Mouse (Mus musculus) heart, adult 2 months (tissue): Measurements from ENCODE around the gene Lmf2. TPM values are rescaled to one million over a fixed set of nuclear protein-coding genes. Genes with fewer than 3 reads are reported as not detected.

Source experiments
- DNase-seq, 2 experiments: peaks; one replicate each; pipeline ENCODE4 v3.0.0; 2021
- H3K27ac ChIP-seq: fragments of 200-600 bp; 2 replicates; pipeline ENCODE4 v1.8.1; 2022
- H3K27me3 ChIP-seq: fragments of 200-500 bp; 2 replicates; pipeline ENCODE4 v1.6.1; 2012; ENCODE audit warnings: mild to moderate bottlenecking, low read length, inconsistent platforms, mixed read lengths; ENCODE audit not compliant: control insufficient read depth, insufficient read depth
- H3K36me3 ChIP-seq: fragments of 200-500 bp; 2 replicates; pipeline ENCODE4 v1.6.1; 2012; ENCODE audit warnings: low read length, inconsistent platforms; ENCODE audit not compliant: control insufficient read depth, insufficient read depth
- H3K4me1 ChIP-seq: fragments of 200-500 bp; 2 replicates; pipeline ENCODE4 v1.6.1; 2011; ENCODE audit warnings: low read length; ENCODE audit not compliant: control insufficient read depth, insufficient read depth
- H3K4me3 ChIP-seq: fragments of 200-600 bp; 2 replicates; pipeline ENCODE4 v1.8.1; 2022
- H3K79me2 ChIP-seq: fragments of 200-500 bp; replicated peaks from 2 replicates; pipeline ENCODE4 v1.6.1; 2012; ENCODE audit warnings: mild to moderate bottlenecking, inconsistent platforms, low read length, moderate library complexity, mixed read lengths; ENCODE audit not compliant: control insufficient read depth, insufficient read depth
- H3K9ac ChIP-seq: fragments of 200-500 bp; 2 replicates; pipeline ENCODE4 v1.6.1; 2012; ENCODE audit warnings: low read depth, mild to moderate bottlenecking, control low read depth, inconsistent platforms, low read length, mixed read lengths
- CTCF ChIP-seq: fragments of 200-600 bp; IDR thresholded peaks from 2 replicates; pipeline ENCODE4 v1.8.1; 2022; ENCODE audit warnings: antibody characterized with exemption, mild to moderate bottlenecking, moderate library complexity
- EP300 ChIP-seq: fragments of 200-500 bp; IDR thresholded peaks from 2 replicates; pipeline ENCODE4 v1.6.1; 2011; ENCODE audit warnings: low read depth, low read length, control low read depth; ENCODE audit not compliant: insufficient read depth
- POLR2A ChIP-seq: fragments of 200-500 bp; IDR thresholded peaks from 2 replicates; pipeline ENCODE4 v1.6.1; 2011; ENCODE audit warnings: mild to moderate bottlenecking, low read depth, low read length, control low read depth; ENCODE audit not compliant: insufficient read depth
- WGBS: fragments of 180-500 bp; shearing (Covaris S2); methylation state at CpG from one replicate; pipeline ENCODE4 v1.1.7; 2018; 5-methylcytosine and 5-hydroxymethylcytosine counted together
- intact Hi-C: fragments of 180-260 bp; cut with DNase I; formaldehyde crosslinking; loops from one replicate; pipeline ENCODE4 v1.15.1; 2025
- polyA plus RNA-seq: library from polyadenylated mRNA; depleted of rRNA; stranded (reverse); fragments of >200 nt; gene quantifications from 2 replicates; pipeline ENCODE4 v1.2.3, GENCODE M21; 2012
- total RNA-seq, 2 experiments: library from RNA; stranded (reverse); gene quantifications; 2 replicates each; pipeline ENCODE4 v1.2.3; 2021

Gene Lmf2
- total and polyA plus RNA-seq, 3 experiments = 25.7 to 33.3 (median 26.1) TPM

DNA sequence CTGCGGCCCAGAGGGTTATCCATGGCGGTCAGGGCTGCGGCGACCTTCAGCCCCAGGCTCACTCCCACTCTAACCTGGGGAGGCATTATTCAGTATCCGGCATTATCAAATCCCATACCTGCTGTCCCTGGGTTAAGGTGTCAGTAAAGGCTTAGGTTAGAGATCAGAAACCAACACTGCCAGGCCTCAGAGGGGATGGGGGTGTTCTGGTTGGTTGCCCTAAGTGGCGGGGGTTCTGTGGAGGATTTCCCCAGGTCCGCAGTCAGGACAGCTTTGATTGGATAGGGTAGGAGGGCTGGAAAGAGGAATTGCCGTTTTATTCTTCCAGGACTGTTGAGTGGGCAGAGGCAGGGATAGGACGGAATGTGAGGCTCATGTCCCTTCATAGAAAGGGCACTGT lies 18.9 kb upstream of the Lmf2 start:
- Histone ChIP-seq H3K9ac (peak overlapping the region; percentile 59), H3K79me2 (no peaks in the 10 kb centered on the region), H3K27ac (peak overlapping the region; percentile 99), H3K27me3 (0 out of 2 replicates have a peak, but pooled peaks cover 2% of the 10 kb centered on the region), H3K4me1 (peaks cover 7% of the 10 kb centered on the region), H3K36me3 (no peaks in the 10 kb centered on the region), H3K4me3 (peak overlapping the region; percentile 63)
- TF ChIP-seq CTCF (no peak; the same call in 1 of the 2 replicates), POLR2A (no peak), EP300 (no peak)
- DNase-seq = no peak
- WGBS = 44% methylated on average over 9 of the region's 9 CpGs
- intact Hi-C loops = loop anchor here (2.0 to 10.0 kb wide), 3 partner anchors 54 to 230 kb away; partner anchors contain the start of genes C730034F03Rik, Chkb, Gm44502 and Mapk11

GRCm38 (mm10) chr15:89373762-89374248 lies 18.3 kb upstream of the Lmf2 start, which contains the start of gene Sco2:
Sco2 (minus strand) TSS chr15:89373846.
- Histone ChIP-seq H3K27ac (peak within 1 kb of the TSS; percentile 99), H3K36me3 (no peaks in the 10 kb centered on the region), H3K79me2 (no peaks in the 10 kb centered on the region), H3K9ac (peak within 1 kb of the TSS; percentile 73), H3K4me3 (peak within 1 kb of the TSS; percentile 63), H3K4me1 (peaks cover 7% of the 10 kb centered on the region), H3K27me3 (0 out of 2 replicates have a peak, but pooled peaks cover 2% of the 10 kb centered on the region)
- intact Hi-C loops = loop anchor here (2.0 to 10.0 kb wide), 4 partner anchors 19 to 229 kb away; partner anchors contain the start of genes C730034F03Rik, Chkb, Gm44502 and Lmf2
- under 1% methylated on average over 42 of the region's 42 CpGs for WGBS
- peak; percentile 85 for TF ChIP-seq POLR2A
- TF ChIP-seq CTCF = peak; percentile 93
- TF ChIP-seq EP300 = peak; percentile 17; the same call in 1 of the 2 replicates
- DNase-seq = peak; percentile 92 to 95

- Histone ChIP-seq H3K36me3 (no peaks in the 10 kb centered on the region), H3K27me3 (0 out of 2 replicates have a peak, but pooled peaks cover 2% of the 10 kb centered on the region), H3K9ac (peak overlapping the region; percentile 73), H3K4me3 (peak overlapping the region; percentile 63), H3K4me1 (peaks cover 7% of the 10 kb centered on the region), H3K27ac (peak overlapping the region; percentile 99), H3K79me2 (no peaks in the 10 kb centered on the region)
- peak; percentile 78 for TF ChIP-seq CTCF
- TF ChIP-seq POLR2A = no peak
- WGBS = 2% methylated on average over 35 of the region's 35 CpGs
- intact Hi-C loops = loop anchor here (2.0 to 10.0 kb wide), 2 partner anchors 18 to 228 kb away; partner anchors contain the start of genes Lmf2, Mapk11, Mapk12 and Ncaph2
- DNase-seq = peak; percentile 89
Observed at GRCm38 (mm10) chr15:89373027-89373761, 17.7 kb upstream of the Lmf2 start.

- H3K4me1 ChIP-seq = peaks cover 7% of the 10 kb centered on the region
- H3K4me3 ChIP-seq = no peak overlapping the region
- no peaks in the 10 kb centered on the region for H3K79me2 ChIP-seq
- DNase-seq = peak in 1 of 2 experiments; percentile 23
- H3K27ac ChIP-seq = peak overlapping the region; percentile 7; the same call in 1 of the 2 replicates
- H3K27me3 ChIP-seq = 0 out of 2 replicates have a peak, but pooled peaks cover 1% of the 10 kb centered on the region
- H3K9ac ChIP-seq = peak overlapping the region; percentile 73
- TF ChIP-seq CTCF = no peak
- no peak for TF ChIP-seq EP300
- TF ChIP-seq POLR2A = no peak
- H3K36me3 ChIP-seq = no peaks in the 10 kb centered on the region
- 80% methylated on average over 7 of the region's 7 CpGs for WGBS
- intact Hi-C loops = loop anchor here (2.0 to 10.0 kb wide), 2 partner anchors 18 to 228 kb away; partner anchors contain the start of genes Lmf2, Mapk11, Mapk12 and Ncaph2
Observed at GRCm38 (mm10) chr15:89372536-89372935, 17.1 kb upstream of the Lmf2 start.

DNA sequence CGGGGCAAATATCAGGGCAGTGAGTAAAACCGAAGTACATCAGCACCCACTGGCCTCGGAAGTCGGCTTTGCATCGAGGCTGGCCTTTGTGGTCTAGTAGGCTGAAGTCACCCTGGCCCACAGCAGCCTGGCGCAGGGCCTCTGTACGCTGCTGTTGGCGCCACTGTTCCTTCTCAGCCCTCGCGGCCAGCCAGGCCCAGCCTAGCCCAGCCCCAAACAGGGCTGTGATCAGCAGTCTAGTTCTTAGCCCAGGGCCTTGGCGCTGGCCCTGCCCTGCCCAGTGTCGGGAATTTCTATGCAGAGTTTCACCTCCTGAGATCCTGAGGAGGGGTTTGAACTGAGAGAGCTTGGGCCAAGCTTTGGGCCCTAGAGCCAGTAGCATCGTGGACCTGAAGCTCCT lies 16.6 kb upstream of the Lmf2 start:
- no peaks in the 10 kb centered on the region for H3K27me3 ChIP-seq
- peaks cover 7% of the 10 kb centered on the region for H3K4me1 ChIP-seq
- H3K4me3 ChIP-seq = no peak overlapping the region
- no peaks in the 10 kb centered on the region for H3K36me3 ChIP-seq
- peak in 1 of 2 experiments; percentile 17 for DNase-seq
- TF ChIP-seq POLR2A (no peak), CTCF (no peak), EP300 (no peak)
- intact Hi-C loops = loop anchor here (2.0 to 10.0 kb wide), 2 partner anchors 17 to 227 kb away; partner anchors contain the start of genes Lmf2, Mapk11, Mapk12 and Ncaph2
- H3K27ac ChIP-seq = no peak overlapping the region
- WGBS = 86% methylated on average over 13 of the region's 13 CpGs
- no peaks in the 10 kb centered on the region for H3K79me2 ChIP-seq
- H3K9ac ChIP-seq = no peak overlapping the region

DNA sequence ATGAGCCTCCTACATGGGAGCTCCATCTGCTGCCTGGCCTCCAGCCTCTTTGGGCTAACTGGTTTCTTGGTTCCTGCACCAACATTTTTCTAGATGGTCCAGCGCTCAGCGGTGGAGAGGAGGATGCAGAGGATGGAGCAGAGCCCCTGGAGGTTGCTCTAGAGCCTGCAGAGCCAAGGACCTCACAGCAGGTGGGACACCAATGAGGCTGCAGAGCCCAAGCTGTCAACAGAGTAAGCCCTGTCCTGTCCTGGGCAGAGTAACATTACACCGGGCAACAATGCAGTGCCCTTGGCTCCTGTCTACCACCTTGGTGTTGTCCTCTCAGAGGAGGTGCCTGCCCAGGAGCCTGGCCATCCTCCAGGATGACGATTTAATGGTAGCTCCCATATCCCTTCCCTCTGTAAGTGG lies 9.7 kb upstream of the Lmf2 start:
- H3K27ac ChIP-seq = no peak overlapping the region
- no peaks in the 10 kb centered on the region for H3K27me3 ChIP-seq
- no peak overlapping the region for H3K9ac ChIP-seq
- 84% methylated on average over 4 of the region's 4 CpGs for WGBS
- no peak for DNase-seq
- H3K79me2 ChIP-seq = no peaks in the 10 kb centered on the region; the same call in 1 of the 2 replicates
- TF ChIP-seq CTCF (no peak), POLR2A (no peak), EP300 (no peak)
- no peak overlapping the region for H3K4me3 ChIP-seq
- no peaks in the 10 kb centered on the region for H3K4me1 ChIP-seq
- no peaks in the 10 kb centered on the region for H3K36me3 ChIP-seq
- intact Hi-C loops = no loop called here
